ENCODE assay signal across 18 mouse cellular contexts in the genomic region with DNA sequence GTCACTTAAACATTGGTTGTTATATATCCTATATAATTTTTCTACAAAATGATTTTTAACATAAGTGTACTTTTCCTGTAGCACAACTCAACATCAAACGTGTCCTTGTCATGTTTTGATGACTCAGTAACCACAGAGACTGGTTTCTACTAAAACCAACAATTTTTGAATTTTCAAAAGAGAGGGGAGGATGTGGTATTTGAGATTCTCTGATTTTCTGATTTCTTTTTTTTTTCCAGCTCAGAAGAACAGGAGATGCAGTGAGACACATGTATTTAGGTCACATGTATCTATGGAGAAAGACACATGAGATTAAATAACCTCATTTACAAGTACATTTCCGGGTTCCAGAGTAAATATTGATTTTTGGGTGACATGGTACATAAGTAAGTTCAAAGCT. TPM values are rescaled to one million over a fixed set of nuclear protein-coding genes. Genes with fewer than 3 reads are reported as not detected.
"Had no signal": no experiment of that assay in that cellular context is flagged by ENCODE, and none has a peak within 500 bp of the region (broad histone marks: within the 10 kb centered on the region; RNA-seq: fewer than 3 reads in every experiment).

No protein-coding gene starts in this region.

- H3K9me3 ChIP-seq: liver, embryonic 13.5 days; neural tube, embryonic 13.5 days; stomach, embryonic 15.5 days had no signal

- H3K4me3 ChIP-seq: layer of hippocampus, adult 2 months; liver, embryonic 13.5 days; neural tube, embryonic 13.5 days; stomach, embryonic 15.5 days had no signal

- DNase-seq: kidney, postnatal 25 days; layer of hippocampus, adult 9-11 months; liver, embryonic 13.5 days; lung, adult 2 months; lung, postnatal 14 days; lung, postnatal 4 days; midbrain, embryonic 14.5 days; retina, postnatal 1 day; right cerebral cortex, postnatal 25 days; spleen, adult 18-20 months; thymus, postnatal 14 days; thymus, postnatal 4 days had no signal

- H3K27me3 ChIP-seq: liver, embryonic 13.5 days; neural tube, embryonic 13.5 days; stomach, embryonic 15.5 days had no signal

- H3K4me1 ChIP-seq: liver, embryonic 13.5 days; neural tube, embryonic 13.5 days; stomach, embryonic 15.5 days had no signal

- H3K36me3 ChIP-seq: liver, embryonic 13.5 days; neural tube, embryonic 13.5 days; stomach, embryonic 15.5 days had no signal

- H3K9ac ChIP-seq: liver, embryonic 13.5 days; neural tube, embryonic 13.5 days; stomach, embryonic 15.5 days had no signal

- H3K27ac ChIP-seq: kidney, postnatal 0 days; layer of hippocampus, adult 2 months; liver, embryonic 13.5 days; neural tube, embryonic 13.5 days; stomach, embryonic 15.5 days had no signal

- H3K4me2 ChIP-seq: liver, embryonic 13.5 days; midbrain, embryonic 11.5 days; neural tube, embryonic 13.5 days; stomach, embryonic 15.5 days had no signal

RNA-seq across cellular contexts. Expression of a gene that starts 37.4 kb away (rescaled TPM):
- total RNA-seq: megakaryocyte-erythroid progenitor cell, adult 5-6 weeks had no signal
